Mouse (Mus musculus): ENCODE measurements at regions not wholly inside any gene's neighbourhood (a gene's known extent, or its start where the extent isn't known, plus 50 kb on each side); places are given as distances from the start of the nearest gene placed in this dataset.

GRCm38 (mm10) chr13:102504157-102504947 is 189.0 kb upstream of the Cd180 start:
- no peaks in the 10 kb centered on the region for H3K27me3 ChIP-seq (ENCODE audit: control insufficient read depth, insufficient read depth, low read length)
- H3K4me2 ChIP-seq = no peak overlapping the region
- no peak for ATAC-seq (replicated peaks; ENCODE audit: insufficient number of reproducible peaks, low FRiP score, low TSS enrichment)
- no peak overlapping the region for H3K4me3 ChIP-seq (ENCODE audit: low read depth, low read length)
- no peak overlapping the region for H3K9ac ChIP-seq (ENCODE audit: low read depth, low read length)
- H3K4me1 ChIP-seq (ENCODE audit: control insufficient read depth, insufficient read depth, low read length) = no peaks in the 10 kb centered on the region
- no peaks in the 10 kb centered on the region for H3K36me3 ChIP-seq (ENCODE audit: control insufficient read depth, insufficient read depth, low read length)
- no peak overlapping the region for H3K27ac ChIP-seq (ENCODE audit: low read depth, low read length)
- H3K9me3 ChIP-seq (replicated peaks; ENCODE audit: control insufficient read depth, low read length) = no peaks in the 10 kb centered on the region
- 60% methylated on average over 10 of the region's 10 CpGs for WGBS (ENCODE audit: insufficient replicate concordance)

GRCm38 (mm10) chr13:102507226-102507625 is 186.1 kb upstream of the Cd180 start:
- no peaks in the 10 kb centered on the region for H3K9me3 ChIP-seq (replicated peaks; ENCODE audit: control insufficient read depth, low read length)
- no peak for ATAC-seq (replicated peaks; ENCODE audit: insufficient number of reproducible peaks, low FRiP score, low TSS enrichment)

DNA sequence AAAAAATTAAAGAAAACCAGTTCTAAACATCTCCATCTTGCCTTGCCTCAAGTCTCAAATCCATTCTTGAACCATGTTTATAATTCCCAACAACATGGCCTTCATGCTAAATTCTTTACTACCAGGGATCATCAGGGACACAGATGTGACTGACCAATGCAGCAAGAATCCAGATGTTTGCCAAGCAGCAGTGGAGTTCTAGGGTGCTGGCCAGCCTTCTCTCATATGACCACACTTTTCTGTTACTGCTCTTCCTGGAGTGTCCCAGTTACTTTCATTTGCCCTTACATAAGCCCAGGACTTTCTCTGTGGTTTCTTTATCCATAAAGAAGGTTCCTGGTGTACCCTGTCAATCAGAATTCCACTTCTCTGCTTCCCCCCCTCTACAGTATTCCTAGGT is 185.4 kb upstream of the Cd180 start:
- Histone ChIP-seq H3K9me3 (replicated peaks; ENCODE audit: control insufficient read depth, low read length) (no peaks in the 10 kb centered on the region), H3K4me3 (ENCODE audit: low read depth, low read length) (no peak overlapping the region), H3K27ac (ENCODE audit: low read depth, low read length) (no peak overlapping the region), H3K4me2 (no peak overlapping the region), H3K27me3 (ENCODE audit: control insufficient read depth, insufficient read depth, low read length) (no peaks in the 10 kb centered on the region), H3K36me3 (ENCODE audit: control insufficient read depth, insufficient read depth, low read length) (no peaks in the 10 kb centered on the region), H3K4me1 (ENCODE audit: control insufficient read depth, insufficient read depth, low read length) (no peaks in the 10 kb centered on the region), H3K9ac (ENCODE audit: low read depth, low read length) (no peak overlapping the region)
- ATAC-seq (replicated peaks; ENCODE audit: insufficient number of reproducible peaks, low FRiP score, low TSS enrichment) = no peak

More at GRCm38 (mm10) chr13:102507226-102507625, 186.1 kb upstream of the Cd180 start:
- no peaks in the 10 kb centered on the region for H3K4me1 ChIP-seq (ENCODE audit: control insufficient read depth, insufficient read depth, low read length)
- H3K4me3 ChIP-seq (ENCODE audit: low read depth, low read length) = no peak overlapping the region
- no peak overlapping the region for H3K9ac ChIP-seq (ENCODE audit: low read depth, low read length)
- H3K27ac ChIP-seq (ENCODE audit: low read depth, low read length) = no peak overlapping the region
- WGBS (ENCODE audit: insufficient replicate concordance) = 90% methylated on average over 1 of the region's 1 CpGs
- H3K4me2 ChIP-seq = no peak overlapping the region
- no peaks in the 10 kb centered on the region for H3K27me3 ChIP-seq (ENCODE audit: control insufficient read depth, insufficient read depth, low read length)
- H3K36me3 ChIP-seq (ENCODE audit: control insufficient read depth, insufficient read depth, low read length) = no peaks in the 10 kb centered on the region

DNA sequence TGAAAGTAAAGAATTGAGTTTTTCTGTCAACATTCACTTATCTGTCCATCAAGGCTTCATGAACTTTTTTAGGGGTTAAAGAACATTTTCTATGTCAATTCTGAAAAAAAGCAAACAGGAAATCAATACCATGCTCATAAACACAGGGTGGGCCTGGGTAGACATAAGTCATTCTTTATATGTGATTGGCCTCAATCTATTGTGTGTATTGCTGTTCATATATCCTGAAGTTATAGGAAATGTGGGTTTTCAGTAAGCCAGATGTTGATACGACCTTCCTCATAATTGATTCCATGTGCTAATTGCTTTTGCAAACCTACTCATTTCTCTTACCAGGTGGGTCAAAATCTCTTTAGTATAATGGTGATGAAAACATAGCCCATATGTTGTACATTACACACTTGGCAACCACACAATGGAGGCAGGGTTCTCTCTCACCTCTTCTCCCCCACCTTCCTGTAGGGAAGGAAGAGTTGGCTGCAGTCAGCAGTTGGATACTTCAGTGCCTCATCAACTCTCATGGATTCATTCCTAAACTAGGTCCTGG is 182.6 kb upstream of the Cd180 start:
- Histone ChIP-seq H3K27ac (ENCODE audit: low read depth, low read length) (no peak overlapping the region), H3K36me3 (ENCODE audit: control insufficient read depth, insufficient read depth, low read length) (no peaks in the 10 kb centered on the region), H3K4me1 (ENCODE audit: control insufficient read depth, insufficient read depth, low read length) (no peaks in the 10 kb centered on the region), H3K27me3 (ENCODE audit: control insufficient read depth, insufficient read depth, low read length) (no peaks in the 10 kb centered on the region), H3K9me3 (replicated peaks; ENCODE audit: control insufficient read depth, low read length) (no peaks in the 10 kb centered on the region), H3K9ac (ENCODE audit: low read depth, low read length) (no peak overlapping the region), H3K4me2 (no peak overlapping the region), H3K4me3 (ENCODE audit: low read depth, low read length) (no peak overlapping the region)
- ATAC-seq (replicated peaks; ENCODE audit: insufficient number of reproducible peaks, low FRiP score, low TSS enrichment) = no peak
- 70% methylated on average over 1 of the region's 1 CpGs for WGBS (ENCODE audit: insufficient replicate concordance)

DNA sequence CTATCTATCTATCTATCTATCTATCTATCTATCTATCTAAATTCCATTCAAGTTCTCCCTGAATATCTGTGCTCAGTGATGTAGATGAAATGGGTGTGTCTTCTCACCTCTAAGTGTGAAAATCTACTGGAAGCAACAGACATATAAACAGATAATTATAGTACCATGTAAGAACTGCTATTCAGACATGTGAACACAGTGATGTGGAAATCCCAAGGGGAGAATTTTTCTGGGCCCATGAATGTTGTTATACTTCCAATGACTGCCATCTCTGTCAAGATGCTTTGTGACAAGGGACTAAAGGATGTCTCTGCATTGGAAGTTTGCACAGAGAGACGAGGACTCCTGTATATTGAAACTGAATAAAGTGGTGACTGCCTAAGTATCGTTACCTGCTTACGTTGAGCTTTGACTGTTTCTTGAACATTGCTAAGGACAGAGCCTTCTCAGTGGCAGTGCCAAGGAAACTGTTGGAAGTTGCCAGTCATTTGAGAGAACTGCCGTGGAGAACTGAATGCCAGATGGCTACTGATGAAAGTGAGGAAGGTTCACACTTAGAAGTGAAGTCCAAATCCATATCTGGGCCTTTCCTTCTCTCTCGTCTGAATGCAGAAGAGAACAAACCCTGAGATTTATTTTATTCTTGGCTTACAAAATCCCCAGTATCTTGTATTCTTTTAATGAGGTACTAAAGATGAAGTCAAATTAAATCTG is 175.0 kb upstream of the Cd180 start:
- Histone ChIP-seq H3K27me3 (ENCODE audit: control insufficient read depth, insufficient read depth, low read length) (no peaks in the 10 kb centered on the region), H3K4me3 (ENCODE audit: low read depth, low read length) (no peak overlapping the region), H3K4me1 (ENCODE audit: control insufficient read depth, insufficient read depth, low read length) (0 out of 2 replicates have a peak, but pooled peaks cover 9% of the 10 kb centered on the region), H3K27ac (ENCODE audit: low read depth, low read length) (no peak overlapping the region), H3K9me3 (replicated peaks; ENCODE audit: control insufficient read depth, low read length) (no peaks in the 10 kb centered on the region), H3K36me3 (ENCODE audit: control insufficient read depth, insufficient read depth, low read length) (no peaks in the 10 kb centered on the region), H3K4me2 (no peak overlapping the region), H3K9ac (ENCODE audit: low read depth, low read length) (no peak overlapping the region)
- WGBS (ENCODE audit: insufficient replicate concordance) = 80% methylated on average over 5 of the region's 5 CpGs
- no peak for ATAC-seq (replicated peaks; ENCODE audit: insufficient number of reproducible peaks, low FRiP score, low TSS enrichment)

DNA sequence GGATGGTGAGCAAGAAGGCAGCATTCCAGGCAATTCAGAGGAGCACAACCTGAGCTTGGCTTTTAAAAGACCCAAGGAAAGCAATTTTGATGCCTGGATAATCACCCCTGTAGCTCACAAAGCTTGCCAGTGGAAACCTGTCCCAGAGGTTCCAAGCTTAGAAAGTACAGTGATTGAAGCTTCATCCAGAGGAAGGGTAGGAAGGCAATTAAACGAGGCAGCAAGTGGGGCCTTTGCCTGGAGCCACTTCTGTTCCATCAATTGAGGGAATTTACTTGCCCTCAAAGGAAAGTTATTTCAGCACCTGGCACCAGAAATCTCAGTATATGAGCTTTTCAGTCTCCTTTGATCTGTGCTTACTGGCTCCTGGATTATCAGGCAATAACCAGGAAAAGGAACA is 171.9 kb upstream of the Cd180 start:
- Histone ChIP-seq H3K4me1 (ENCODE audit: control insufficient read depth, insufficient read depth, low read length) (0 out of 2 replicates have a peak, but pooled peaks cover 9% of the 10 kb centered on the region), H3K27ac (ENCODE audit: low read depth, low read length) (no peak overlapping the region), H3K27me3 (ENCODE audit: control insufficient read depth, insufficient read depth, low read length) (no peaks in the 10 kb centered on the region), H3K9me3 (replicated peaks; ENCODE audit: control insufficient read depth, low read length) (no peaks in the 10 kb centered on the region), H3K36me3 (ENCODE audit: control insufficient read depth, insufficient read depth, low read length) (no peaks in the 10 kb centered on the region), H3K4me2 (no peak overlapping the region), H3K9ac (ENCODE audit: low read depth, low read length) (no peak overlapping the region), H3K4me3 (ENCODE audit: low read depth, low read length) (no peak overlapping the region)
- no peak for ATAC-seq (replicated peaks; ENCODE audit: insufficient number of reproducible peaks, low FRiP score, low TSS enrichment)
- 54% methylated on average over 1 of the region's 1 CpGs for WGBS (ENCODE audit: insufficient replicate concordance)

GRCm38 (mm10) chr13:102522080-102522479 is 171.3 kb upstream of the Cd180 start:
- Histone ChIP-seq H3K27ac (ENCODE audit: low read depth, low read length) (no peak overlapping the region), H3K36me3 (ENCODE audit: control insufficient read depth, insufficient read depth, low read length) (no peaks in the 10 kb centered on the region), H3K4me3 (ENCODE audit: low read depth, low read length) (no peak overlapping the region), H3K27me3 (ENCODE audit: control insufficient read depth, insufficient read depth, low read length) (no peaks in the 10 kb centered on the region), H3K4me2 (no peak overlapping the region), H3K9me3 (replicated peaks; ENCODE audit: control insufficient read depth, low read length) (no peaks in the 10 kb centered on the region), H3K4me1 (ENCODE audit: control insufficient read depth, insufficient read depth, low read length) (0 out of 2 replicates have a peak, but pooled peaks cover 9% of the 10 kb centered on the region), H3K9ac (ENCODE audit: low read depth, low read length) (no peak overlapping the region)
- WGBS (ENCODE audit: insufficient replicate concordance) = 73% methylated on average over 1 of the region's 1 CpGs
- no peak for ATAC-seq (replicated peaks; ENCODE audit: insufficient number of reproducible peaks, low FRiP score, low TSS enrichment)

GRCm38 (mm10) chr13:102526621-102527140 is 166.7 kb upstream of the Cd180 start:
- Histone ChIP-seq H3K9me3 (replicated peaks; ENCODE audit: control insufficient read depth, low read length) (no peaks in the 10 kb centered on the region), H3K4me3 (ENCODE audit: low read depth, low read length) (no peak overlapping the region), H3K36me3 (ENCODE audit: control insufficient read depth, insufficient read depth, low read length) (no peaks in the 10 kb centered on the region), H3K9ac (ENCODE audit: low read depth, low read length) (no peak overlapping the region), H3K27ac (ENCODE audit: low read depth, low read length) (no peak overlapping the region), H3K4me2 (no peak overlapping the region), H3K27me3 (ENCODE audit: control insufficient read depth, insufficient read depth, low read length) (no peaks in the 10 kb centered on the region), H3K4me1 (ENCODE audit: control insufficient read depth, insufficient read depth, low read length) (0 out of 2 replicates have a peak, but pooled peaks cover 2% of the 10 kb centered on the region)
- WGBS (ENCODE audit: insufficient replicate concordance) = 70% methylated on average over 11 of the region's 11 CpGs
- no peak for ATAC-seq (replicated peaks; ENCODE audit: insufficient number of reproducible peaks, low FRiP score, low TSS enrichment)
